Mouse (Mus musculus): ENCODE data around the gene Cpa5.

The Cpa5 gene

DNA sequence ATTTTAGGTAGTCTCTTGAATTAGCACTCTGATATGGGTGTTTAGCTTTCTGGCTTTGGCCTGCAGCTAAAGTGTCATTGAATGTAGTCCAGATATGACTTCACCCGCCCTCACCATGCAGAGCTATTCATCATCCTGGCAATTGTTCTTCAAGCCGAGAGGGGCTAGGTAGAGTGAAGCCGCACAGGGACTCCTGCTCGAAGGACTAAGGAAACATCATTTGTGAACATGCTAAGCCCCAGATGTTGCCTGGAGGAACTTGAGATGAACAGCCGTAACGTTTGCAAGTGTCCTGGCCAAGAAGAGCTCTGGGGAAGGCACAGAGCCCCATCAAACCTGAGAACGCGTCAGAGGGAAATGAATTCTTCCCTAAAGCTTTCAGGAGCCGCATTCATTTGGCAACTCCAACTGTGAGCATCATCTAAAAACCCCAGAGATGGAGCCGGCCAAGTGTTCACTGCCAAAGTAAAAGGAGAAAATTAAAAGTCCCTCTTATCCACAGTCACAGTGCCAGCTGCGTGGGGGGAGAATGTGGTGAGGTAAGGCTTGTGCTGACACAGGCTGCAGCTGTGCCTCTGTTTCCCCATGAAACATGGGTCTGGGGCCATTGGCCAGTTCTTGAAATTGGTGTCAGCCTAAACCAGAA lies 39.0 kb downstream of the Cpa5 start:
- peak; percentile 26 for DNase-seq

DNA sequence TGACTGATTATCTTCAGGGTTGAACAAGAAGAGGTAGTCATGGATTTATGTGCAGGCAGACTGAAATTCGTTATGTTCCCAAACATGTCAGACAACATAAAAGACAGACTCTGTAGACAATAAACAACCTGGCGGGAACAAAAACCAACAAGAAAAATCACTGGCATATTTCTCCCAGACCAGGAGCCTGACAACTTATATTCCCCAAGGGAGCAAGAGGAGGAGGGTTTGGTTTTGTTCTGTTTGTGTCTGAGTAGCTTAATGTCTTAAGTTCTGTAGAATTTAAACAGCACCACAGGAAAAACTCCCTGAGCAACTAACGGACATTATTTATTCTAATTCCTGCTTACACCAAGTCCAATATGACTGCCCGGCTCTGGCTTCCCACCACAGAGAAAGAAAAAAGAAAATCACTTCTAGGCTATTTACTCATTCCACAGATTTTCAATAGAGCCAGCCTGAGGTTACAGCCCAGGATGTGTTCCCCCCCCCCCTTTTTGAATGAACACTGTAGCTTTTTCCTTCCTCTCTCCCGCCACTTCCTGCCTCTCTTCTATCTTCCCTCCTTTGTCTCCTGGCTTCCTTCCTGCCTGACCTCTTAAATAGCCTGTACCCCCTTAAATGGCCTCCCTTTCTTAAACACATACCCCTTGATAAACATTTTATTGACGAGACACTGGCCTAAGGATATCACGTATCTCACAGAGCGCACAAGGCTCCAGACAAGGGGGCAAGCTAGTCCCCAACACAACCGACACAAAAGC lies 41.8 kb downstream of the Cpa5 start:
- no peak for DNase-seq

GRCm38 (mm10) chr6:30653518-30653917 lies 42.7 kb downstream of the Cpa5 start:
- no peak for DNase-seq

- DNase-seq: no peak
These were observed 43.6 kb downstream of the Cpa5 start for GRCm38 (mm10) chr6:30654402-30654859.

GRCm38 (mm10) chr6:30654932-30655331 lies 44.1 kb downstream of the Cpa5 start:
- no peak for DNase-seq

DNA sequence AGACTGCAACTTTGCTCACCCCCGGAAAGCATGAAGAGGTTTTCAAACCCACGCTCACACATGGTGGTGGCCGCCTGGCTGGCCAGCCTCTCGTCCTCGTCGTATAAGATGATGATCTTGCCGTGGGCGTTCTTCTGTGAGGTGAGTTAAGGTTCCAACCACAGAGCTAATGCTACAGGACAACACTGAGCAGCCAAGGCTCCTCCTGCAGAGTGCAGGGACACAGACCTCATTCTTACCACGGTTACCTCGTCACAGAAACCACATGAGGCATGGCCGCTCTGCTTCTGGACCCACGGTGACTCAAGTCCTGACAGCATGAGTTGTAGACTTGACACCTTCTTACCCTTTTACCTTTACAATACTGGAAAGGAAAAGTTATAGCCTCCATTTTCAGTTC lies 46.5 kb downstream of the Cpa5 start:
- no peak for DNase-seq

- DNase-seq: no peak
These were observed 47.8 kb downstream of the Cpa5 start for GRCm38 (mm10) chr6:30658619-30659018.

- DNase-seq: no peak
These were observed 54.0 kb downstream of the Cpa5 start for GRCm38 (mm10) chr6:30664776-30665175.

- DNase-seq: no peak
These were observed 54.5 kb downstream of the Cpa5 start for GRCm38 (mm10) chr6:30665296-30665695.

- DNase-seq: no peak
These were observed 55.2 kb downstream of the Cpa5 start for GRCm38 (mm10) chr6:30666043-30666442.

- DNase-seq: no peak
These were observed 56.8 kb downstream of the Cpa5 start for GRCm38 (mm10) chr6:30667585-30667984.

GRCm38 (mm10) chr6:30671696-30672095 lies 60.9 kb downstream of the Cpa5 start:
- DNase-seq: no peak

DNA sequence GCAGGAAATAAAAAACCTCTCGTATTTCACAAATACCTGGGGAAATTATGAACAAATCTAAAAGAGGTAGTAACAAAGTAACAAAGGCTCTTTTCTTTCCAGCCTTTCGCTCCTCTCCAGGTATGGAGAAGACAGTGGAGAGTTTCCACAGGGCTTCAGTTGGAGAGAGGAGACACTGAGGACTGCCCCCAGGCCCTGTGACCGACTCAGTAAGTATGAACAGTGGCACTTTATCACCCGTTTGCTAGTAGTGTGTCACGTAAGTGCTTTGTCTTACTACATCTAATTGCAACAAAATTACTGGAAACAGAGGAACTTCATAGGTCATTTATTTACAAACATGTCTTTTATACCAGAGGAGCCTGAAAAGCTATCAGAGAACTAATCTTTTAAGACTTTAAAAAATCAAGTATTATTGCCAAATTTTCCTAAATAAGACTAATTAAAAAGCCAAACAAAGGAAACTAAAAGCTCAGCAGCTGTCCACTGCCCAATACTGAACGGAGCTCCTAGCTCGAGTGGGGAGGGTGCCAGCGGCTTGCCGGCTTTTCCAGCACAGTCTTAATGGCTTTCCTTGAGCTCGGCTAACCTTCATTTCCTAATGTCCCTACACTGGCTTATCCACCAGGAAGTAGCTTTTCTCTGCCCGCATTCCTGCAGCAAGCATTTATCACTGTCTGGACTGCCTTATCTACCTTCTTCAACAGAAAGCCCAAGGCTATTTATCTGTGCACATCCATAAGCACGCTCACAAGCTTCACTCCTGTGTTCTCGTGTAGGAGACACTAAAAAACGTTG lies 63.2 kb downstream of the Cpa5 start:
- DNase-seq: peak; percentile 44

DNA sequence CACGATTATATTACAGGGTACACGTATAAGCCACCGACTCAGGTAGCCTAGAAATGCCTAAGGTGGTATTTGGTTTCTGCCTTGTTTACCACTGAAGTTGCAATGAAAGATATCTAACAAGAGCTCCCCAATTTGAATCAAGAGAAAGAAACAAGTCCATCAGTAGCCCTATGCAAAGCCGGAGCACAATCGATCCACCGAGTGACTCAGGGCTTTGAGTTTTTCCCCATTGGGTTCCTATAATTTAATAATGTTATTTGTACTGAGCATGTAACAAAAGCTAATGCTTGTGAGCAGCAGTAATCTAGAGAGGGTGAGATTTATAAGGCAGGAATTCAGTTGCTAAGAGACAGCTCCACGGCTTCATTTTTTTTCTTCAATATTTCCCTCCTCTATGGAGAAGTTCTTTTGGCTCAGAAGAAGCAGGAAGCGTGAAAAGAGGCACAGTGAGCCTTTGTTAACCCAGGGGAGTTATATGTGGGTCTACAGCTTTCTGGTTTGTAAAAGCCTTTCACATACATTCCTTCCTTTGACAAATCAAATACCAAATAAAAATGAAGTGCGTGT lies 64.0 kb downstream of the Cpa5 start:
- no peak for DNase-seq

- DNase-seq: peak; percentile 46
These were observed 64.5 kb downstream of the Cpa5 start for GRCm38 (mm10) chr6:30675281-30675771.

DNA sequence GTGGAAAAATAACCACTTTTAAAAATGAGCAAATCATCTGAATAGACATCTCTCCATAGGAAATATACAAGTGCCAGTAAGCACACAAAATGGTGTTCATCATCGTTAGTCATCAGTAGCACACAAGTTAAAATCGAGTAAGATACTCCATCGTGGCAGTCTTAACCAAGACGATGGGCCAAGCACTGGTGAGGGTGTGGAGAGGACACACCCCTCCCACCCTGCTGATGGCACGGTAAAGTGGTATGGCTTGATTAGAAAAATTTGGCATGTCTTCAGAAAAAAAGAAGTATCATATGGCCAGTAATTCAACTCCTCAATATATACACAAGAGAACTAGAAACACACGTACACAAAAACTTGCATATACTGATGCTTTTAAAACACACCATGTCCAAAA lies 65.7 kb downstream of the Cpa5 start:
- DNase-seq: no peak

GRCm38 (mm10) chr6:30677591-30677990 lies 66.8 kb downstream of the Cpa5 start:
- no peak for DNase-seq

DNA sequence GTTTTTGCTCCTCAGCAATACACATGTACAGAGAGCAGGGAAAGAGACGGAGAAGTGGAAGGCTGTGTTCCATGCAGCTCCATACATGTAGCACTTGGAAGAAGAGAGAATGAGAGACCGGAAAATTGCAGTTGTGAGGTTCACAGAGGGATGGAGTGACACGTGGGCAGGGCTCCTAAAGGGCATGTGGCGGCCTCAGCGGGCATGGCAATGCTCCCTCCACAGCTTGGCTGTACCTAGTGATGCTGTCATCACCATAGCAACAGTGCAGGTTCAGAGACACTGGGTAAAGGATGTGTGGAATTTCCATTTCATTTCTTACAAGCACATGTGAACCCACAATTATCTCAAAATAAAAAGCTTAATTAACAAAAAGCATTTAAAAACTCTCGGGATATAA lies 67.7 kb downstream of the Cpa5 start:
- DNase-seq: no peak

GRCm38 (mm10) chr6:30679567-30679966 lies 68.8 kb downstream of the Cpa5 start:
- no peak for DNase-seq

DNA sequence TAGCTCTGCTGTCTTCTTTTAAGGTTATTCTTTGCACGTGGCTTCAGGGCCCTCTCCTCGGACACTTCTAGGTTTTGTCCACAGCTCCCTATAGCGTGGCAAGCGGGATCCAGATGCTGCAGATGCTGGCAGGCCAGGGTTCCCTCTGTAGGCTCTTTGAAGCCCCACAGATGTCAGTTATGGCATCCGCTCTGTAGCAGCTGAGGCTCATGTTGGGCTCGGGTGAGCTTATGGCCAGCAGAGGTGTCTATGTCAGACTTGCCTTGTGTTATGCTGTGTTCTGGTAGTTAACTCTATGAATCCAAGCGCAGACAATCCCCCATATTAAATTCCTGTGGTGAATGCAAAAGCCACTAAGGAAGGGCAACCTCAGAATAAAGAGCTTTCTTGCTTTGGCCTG lies 69.6 kb downstream of the Cpa5 start:
- DNase-seq: no peak

Data from right cerebral cortex, postnatal 4 days (tissue).